Mouse (Mus musculus) liver, adult 2 months (tissue): Measurements from ENCODE around the gene Cdk5rap3. TPM values are rescaled to one million over a fixed set of nuclear protein-coding genes. Genes with fewer than 3 reads are reported as not detected.

ENCODE experiments used
- DNase-seq: peaks from one replicate; pipeline ENCODE4 v3.0.0-alpha.2; 2011; ENCODE audit warnings: low read depth, low spot score; ENCODE audit errors: extremely low read depth
- H3K27ac ChIP-seq: fragments of 200-500 bp; replicated peaks from 2 replicates; pipeline ENCODE4 v1.5.1; 2012; ENCODE audit warnings: low read depth, mild to moderate bottlenecking, control low read depth, inconsistent platforms, low read length; ENCODE audit not compliant: insufficient read depth
- H3K27me3 ChIP-seq: fragments of 200-500 bp; 2 replicates; pipeline ENCODE4 v1.6.1; 2012; ENCODE audit warnings: mild to moderate bottlenecking, moderate library complexity, low read length, inconsistent platforms; ENCODE audit not compliant: control insufficient read depth, insufficient read depth
- H3K36me3 ChIP-seq: fragments of 200-500 bp; 2 replicates; pipeline ENCODE4 v1.6.1; 2012; ENCODE audit warnings: low read length, inconsistent platforms; ENCODE audit not compliant: control insufficient read depth, insufficient read depth
- H3K4me1 ChIP-seq: fragments of 200-500 bp; 2 replicates; pipeline ENCODE4 v1.6.1; 2011; ENCODE audit warnings: low read length; ENCODE audit not compliant: control insufficient read depth, insufficient read depth
- H3K4me3 ChIP-seq: fragments of 200-500 bp; 2 replicates; pipeline ENCODE4 v1.5.1; 2011; ENCODE audit warnings: low read depth, mild to moderate bottlenecking, control low read depth, low read length, moderate library complexity; ENCODE audit not compliant: insufficient read depth
- H3K79me2 ChIP-seq: fragments of 200-500 bp; 2 replicates; pipeline ENCODE4 v1.6.1; 2012; ENCODE audit warnings: inconsistent platforms, mild to moderate bottlenecking, low read length, moderate library complexity; ENCODE audit not compliant: control insufficient read depth, insufficient read depth
- H3K9ac ChIP-seq: fragments of 200-500 bp; 2 replicates; pipeline ENCODE4 v1.6.1; 2012; ENCODE audit warnings: low read depth, mild to moderate bottlenecking, control low read depth, inconsistent platforms, low read length
- CTCF ChIP-seq: fragments of 200-500 bp; IDR thresholded peaks from 2 replicates; pipeline ENCODE4 v1.5.1; 2011; ENCODE audit warnings: low read depth, low read length, control low read depth
- POLR2A ChIP-seq: fragments of 200-500 bp; IDR thresholded peaks from 2 replicates; pipeline ENCODE4 v1.6.1; 2011; ENCODE audit warnings: low read length, control low read depth; ENCODE audit not compliant: insufficient read depth; ENCODE audit errors: extremely low read depth
- WGBS: fragments of 180-500 bp; shearing (Covaris S2); methylation state at CpG from one replicate; pipeline ENCODE4 v1.1.7; 2018; 5-methylcytosine and 5-hydroxymethylcytosine counted together
- polyA plus RNA-seq: library from polyadenylated mRNA; depleted of rRNA; stranded (reverse); fragments of >200 nt; gene quantifications from 2 replicates; pipeline ENCODE4 v1.2.3, GENCODE M21; 2012
- total RNA-seq: library from RNA; depleted of rRNA; stranded (reverse); fragments of >200 nt; gene quantifications from 2 replicates; pipeline ENCODE4 v1.2.3, GENCODE M21; 2014

Gene Cdk5rap3
- total and polyA plus RNA-seq, 2 experiments: 50.5 to 52.2 TPM

DNA sequence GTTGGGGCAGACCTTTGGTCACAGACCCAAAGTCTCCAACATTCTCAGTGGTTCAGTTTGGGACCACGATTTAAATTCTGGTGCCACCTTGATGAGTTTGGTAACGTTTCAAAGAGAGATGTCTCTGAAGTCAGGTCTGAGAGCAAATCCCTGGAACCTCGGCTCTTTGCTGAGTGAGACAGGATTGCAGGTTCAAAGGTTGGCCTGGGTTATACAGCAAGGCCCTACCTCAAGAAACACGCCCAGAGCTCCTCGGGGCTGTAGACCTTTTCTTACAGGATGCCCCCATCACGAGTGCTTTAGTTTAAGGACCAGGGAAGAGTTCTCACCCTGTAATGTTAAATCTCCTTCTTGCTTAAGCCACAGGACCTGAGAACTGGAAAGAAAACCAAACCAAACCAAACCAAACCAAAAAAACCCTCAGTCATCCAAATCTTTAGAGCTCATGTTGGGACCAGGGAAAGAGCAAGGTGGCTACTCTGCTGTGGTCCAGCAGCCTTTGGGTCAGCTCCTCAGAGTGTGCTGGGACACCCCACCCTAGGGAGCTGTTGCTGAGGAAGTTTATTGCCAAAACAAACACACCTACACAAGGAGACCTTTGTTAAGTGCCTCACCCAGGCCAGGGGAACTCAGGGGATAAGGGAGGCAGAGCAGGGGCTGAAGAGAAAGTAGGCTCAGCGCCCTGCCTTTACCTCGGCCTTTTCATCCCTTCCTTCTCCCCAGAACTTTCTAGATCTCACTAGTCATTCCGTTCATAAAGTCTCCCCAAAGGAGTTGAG, 19.8 kb upstream of the Cdk5rap3 start:
- DNase-seq: peak; percentile 30
- Histone ChIP-seq H3K27ac (peak overlapping the region; percentile 42; the same call in 1 of the 2 replicates), H3K4me3 (no peak overlapping the region), H3K4me1 (peaks cover 33% of the 10 kb centered on the region), H3K27me3 (no peaks in the 10 kb centered on the region), H3K79me2 (no peaks in the 10 kb centered on the region), H3K36me3 (peaks cover 17% of the 10 kb centered on the region), H3K9ac (no peak overlapping the region)
- WGBS: 74% methylated on average over 9 of the region's 9 CpGs
- TF ChIP-seq POLR2A (no peak), CTCF (no peak)

GRCm38 (mm10) chr11:96934921-96935356, 18.6 kb upstream of the Cdk5rap3 start:
- H3K36me3 ChIP-seq: peaks cover 12% of the 10 kb centered on the region
- 33% methylated on average over 12 of the region's 12 CpGs for WGBS
- H3K27ac ChIP-seq: peak overlapping the region; percentile 57
- no peak overlapping the region for H3K9ac ChIP-seq
- no peaks in the 10 kb centered on the region for H3K27me3 ChIP-seq
- H3K4me1 ChIP-seq: peaks cover 25% of the 10 kb centered on the region
- no peak overlapping the region for H3K4me3 ChIP-seq
- TF ChIP-seq CTCF: no peak
- no peak for TF ChIP-seq POLR2A
- H3K79me2 ChIP-seq: no peaks in the 10 kb centered on the region
- peak; percentile 90 for DNase-seq

GRCm38 (mm10) chr11:96933562-96934276, 17.4 kb upstream of the Cdk5rap3 start:
- 93% methylated on average over 13 of the region's 13 CpGs for WGBS
- no peaks in the 10 kb centered on the region for H3K79me2 ChIP-seq
- TF ChIP-seq POLR2A: no peak
- no peak for TF ChIP-seq CTCF
- no peaks in the 10 kb centered on the region; the same call in 1 of the 2 replicates for H3K27me3 ChIP-seq
- H3K36me3 ChIP-seq: peaks cover under 1% of the 10 kb centered on the region; the same call in 1 of the 2 replicates
- H3K9ac ChIP-seq: no peak overlapping the region
- peaks cover 13% of the 10 kb centered on the region for H3K4me1 ChIP-seq
- DNase-seq: no peak
- H3K27ac ChIP-seq: no peak overlapping the region
- no peak overlapping the region for H3K4me3 ChIP-seq

DNA sequence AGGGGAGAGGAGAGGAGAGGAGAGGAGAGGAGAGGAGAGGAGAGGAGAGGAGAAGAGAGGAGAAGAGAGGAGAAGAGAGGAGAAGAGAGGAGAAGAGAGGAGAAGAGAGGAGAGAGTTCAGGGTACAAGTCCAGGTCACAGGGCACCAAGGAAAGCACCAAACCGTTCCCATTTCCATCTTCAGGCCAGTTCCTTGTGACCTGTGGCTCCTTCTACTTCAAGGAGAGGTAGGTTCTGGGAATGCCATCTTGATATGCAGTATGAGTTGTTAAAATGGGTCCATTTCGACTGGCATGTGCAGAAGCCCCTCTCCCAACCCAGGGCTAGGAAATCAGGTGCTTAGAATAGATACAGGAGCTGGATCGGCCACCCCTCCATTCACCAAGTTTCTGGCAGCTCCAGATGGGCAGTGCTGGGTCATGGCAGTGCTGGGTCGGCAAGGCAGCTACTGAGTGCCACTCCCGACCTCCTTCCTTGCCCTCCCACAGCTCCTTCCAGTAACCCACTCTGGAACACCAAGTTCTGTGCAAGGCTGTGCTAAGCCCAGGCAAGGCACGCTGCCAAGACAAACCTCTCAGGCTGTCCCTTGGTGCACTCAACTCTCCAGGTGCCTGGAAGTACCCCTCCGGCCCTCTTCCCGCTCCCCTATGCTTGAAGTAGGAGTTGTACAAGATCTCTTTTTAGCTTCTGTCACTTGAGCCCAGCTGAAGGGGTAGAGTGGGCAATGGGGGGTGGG, 15.2 kb upstream of the Cdk5rap3 start:
- Histone ChIP-seq H3K36me3 (no peaks in the 10 kb centered on the region), H3K27me3 (no peaks in the 10 kb centered on the region; the same call in 1 of the 2 replicates), H3K79me2 (no peaks in the 10 kb centered on the region), H3K9ac (no peak overlapping the region), H3K4me3 (no peak overlapping the region), H3K27ac (no peak overlapping the region), H3K4me1 (peaks cover 3% of the 10 kb centered on the region; the same call in 1 of the 2 replicates)
- WGBS: 65% methylated on average over 8 of the region's 8 CpGs
- TF ChIP-seq CTCF: no peak
- TF ChIP-seq POLR2A: no peak
- no peak for DNase-seq

DNA sequence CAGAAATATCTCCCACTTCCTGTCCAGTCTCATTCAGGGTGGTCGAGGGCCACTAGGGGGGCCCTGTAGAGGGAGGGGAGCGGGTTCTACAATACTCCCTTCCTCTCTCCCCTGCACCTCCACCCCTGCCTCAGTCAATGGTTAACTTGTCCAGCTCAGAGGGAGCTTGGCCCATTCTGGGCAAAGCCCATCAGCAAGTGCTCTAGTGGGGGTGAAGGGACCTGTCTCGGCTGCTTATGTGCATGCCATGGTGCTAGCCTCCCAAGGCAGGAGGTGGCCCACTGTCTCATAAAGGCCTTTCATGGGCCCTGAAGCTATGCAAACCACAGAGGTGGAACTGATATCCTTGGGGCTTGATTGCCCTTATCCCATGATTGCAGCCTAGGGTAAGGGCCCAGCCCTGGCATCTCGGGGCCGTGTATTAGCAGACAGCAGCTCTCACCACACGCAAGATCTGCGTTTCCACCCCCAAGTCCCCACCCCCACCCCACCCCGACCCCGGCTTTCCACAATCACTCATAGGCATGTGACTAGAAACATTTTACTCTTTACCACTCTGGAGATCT, 13.6 kb upstream of the Cdk5rap3 start:
- WGBS: 52% methylated on average over 9 of the region's 9 CpGs
- H3K79me2 ChIP-seq: no peaks in the 10 kb centered on the region
- H3K36me3 ChIP-seq: no peaks in the 10 kb centered on the region
- no peaks in the 10 kb centered on the region; the same call in 1 of the 2 replicates for H3K27me3 ChIP-seq
- H3K27ac ChIP-seq: no peak overlapping the region
- TF ChIP-seq POLR2A (no peak), CTCF (no peak)
- no peak overlapping the region; the same call in 1 of the 2 replicates for H3K4me3 ChIP-seq
- DNase-seq: no peak
- no peak overlapping the region for H3K9ac ChIP-seq
- H3K4me1 ChIP-seq: no peaks in the 10 kb centered on the region
